Mouse (Mus musculus) liver (tissue): ENCODE measurements around the gene Aoah.

Experiments
- DNase-seq: peaks from one replicate; pipeline ENCODE4 v3.0.0-alpha.2; 2020; ENCODE audit warnings: mixed read lengths

Aoah gene

GRCm38 (mm10) chr13:21082686-21083085 lies 288.8 kb downstream of the Aoah start:
- no peak for DNase-seq
